Mouse (Mus musculus) urinary bladder, adult 2 months (tissue): Measurements from ENCODE around the gene Plekhg1. TPM values are rescaled to one million over a fixed set of nuclear protein-coding genes. Genes with fewer than 3 reads are reported as not detected.

ENCODE experiments used
- DNase-seq: peaks from one replicate; pipeline ENCODE4 v3.0.0; 2022; ENCODE audit warnings: low spot score
- polyA plus RNA-seq: library from polyadenylated mRNA; depleted of rRNA; stranded (reverse); fragments of >200 nt; gene quantifications from 2 replicates; pipeline ENCODE4 v1.2.3, GENCODE M21; 2012

Plekhg1 gene
- polyA plus RNA-seq, 1 experiment = 8.2 TPM

- no peak for DNase-seq
These were observed 1.6 kb downstream of the Plekhg1 start for GRCm38 (mm10) chr10:3741791-3742190.

- DNase-seq = no peak
These were observed 2.9 kb downstream of the Plekhg1 start for GRCm38 (mm10) chr10:3743069-3743468.

- no peak for DNase-seq
These were observed 3.7 kb downstream of the Plekhg1 start for GRCm38 (mm10) chr10:3743826-3744225.

- no peak for DNase-seq
These were observed 6.8 kb downstream of the Plekhg1 start for GRCm38 (mm10) chr10:3746794-3747518.

- no peak for DNase-seq
These were observed 9.4 kb downstream of the Plekhg1 start for GRCm38 (mm10) chr10:3749580-3749979.

GRCm38 (mm10) chr10:3761992-3762391 is 21.8 kb downstream of the Plekhg1 start:
- no peak for DNase-seq

GRCm38 (mm10) chr10:3763199-3763598 is 23.0 kb downstream of the Plekhg1 start:
- no peak for DNase-seq

- DNase-seq = no peak
These were observed 29.0 kb downstream of the Plekhg1 start for GRCm38 (mm10) chr10:3769131-3769530.

GRCm38 (mm10) chr10:3774330-3774729 is 34.2 kb downstream of the Plekhg1 start:
- no peak for DNase-seq

GRCm38 (mm10) chr10:3776761-3777160 is 36.6 kb downstream of the Plekhg1 start:
- DNase-seq = no peak

- no peak for DNase-seq
These were observed 45.2 kb downstream of the Plekhg1 start for GRCm38 (mm10) chr10:3785362-3785761.

- no peak for DNase-seq
These were observed 46.4 kb downstream of the Plekhg1 start for GRCm38 (mm10) chr10:3786531-3786930.

- no peak for DNase-seq
These were observed 46.8 kb downstream of the Plekhg1 start for GRCm38 (mm10) chr10:3787006-3787405.

- no peak for DNase-seq
These were observed 53.7 kb downstream of the Plekhg1 start for GRCm38 (mm10) chr10:3793825-3794224.

GRCm38 (mm10) chr10:3799455-3799854 is 59.3 kb downstream of the Plekhg1 start:
- DNase-seq = no peak

GRCm38 (mm10) chr10:3801254-3801653 is 61.1 kb downstream of the Plekhg1 start:
- no peak for DNase-seq

- no peak for DNase-seq
These were observed 65.2 kb downstream of the Plekhg1 start for GRCm38 (mm10) chr10:3805334-3805733.

GRCm38 (mm10) chr10:3807980-3808379 is 67.8 kb downstream of the Plekhg1 start:
- no peak for DNase-seq

- DNase-seq = no peak
These were observed 70.5 kb downstream of the Plekhg1 start for GRCm38 (mm10) chr10:3810476-3811273.

GRCm38 (mm10) chr10:3818940-3819701 is 79.0 kb downstream of the Plekhg1 start:
- no peak for DNase-seq

GRCm38 (mm10) chr10:3823826-3824225 is 83.7 kb downstream of the Plekhg1 start:
- no peak for DNase-seq

GRCm38 (mm10) chr10:3826043-3826442 is 85.9 kb downstream of the Plekhg1 start:
- no peak for DNase-seq
